In the genomic region with DNA sequence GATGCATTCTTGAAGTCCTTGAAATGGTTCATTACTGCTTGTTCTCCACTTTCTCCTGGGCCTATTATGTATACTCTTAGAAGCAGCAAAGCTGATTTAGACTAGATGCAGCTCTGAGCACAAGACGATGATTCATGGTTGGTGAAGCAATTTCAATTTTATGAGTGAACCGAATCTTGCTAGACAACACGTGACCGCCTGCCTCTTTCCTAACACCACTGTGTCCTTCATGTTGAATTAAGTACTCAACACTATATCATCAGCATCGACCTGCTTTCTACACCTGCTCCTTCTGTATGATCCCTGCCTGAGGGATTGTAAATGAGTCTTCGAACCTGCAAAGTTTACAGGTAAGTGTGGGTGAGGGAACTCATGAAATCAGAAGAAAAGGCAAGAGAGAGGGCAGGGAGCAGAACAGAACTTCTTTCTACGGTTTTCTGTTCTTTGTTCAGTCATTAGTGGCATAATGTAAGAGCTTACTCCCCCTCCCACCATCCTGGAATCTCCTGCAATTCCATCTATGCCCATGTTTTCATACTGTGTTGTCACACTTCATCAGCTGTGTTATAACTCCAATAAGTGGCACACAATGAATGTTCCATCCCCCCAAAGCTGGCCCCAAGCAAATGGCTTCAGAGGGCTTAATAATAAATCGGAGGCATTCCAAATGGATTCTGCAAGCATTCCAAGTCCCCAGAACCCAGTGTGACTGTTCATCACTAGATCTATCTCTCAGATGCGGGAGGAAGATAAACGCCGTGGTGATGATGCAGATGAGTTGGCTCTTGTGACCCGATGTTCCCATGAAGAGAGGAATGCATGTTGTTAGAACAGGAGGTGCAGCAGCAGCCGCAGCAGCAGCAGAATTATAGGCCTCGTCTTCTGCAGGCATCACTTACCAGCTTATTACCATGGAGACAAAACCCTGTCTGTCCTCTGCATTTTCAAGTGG, we compare ENCODE assay signal across 8 mouse cellular contexts.
DNase-seq lines count a peak whose midpoint lies in the region; ATAC-seq lines count a peak whose summit lies in the region.

No protein-coding gene starts in this region.

- ATAC-seq in forebrain, embryonic 11.5 days (replicated peaks; ENCODE audit: low FRiP score): no peak
- ATAC-seq in intestine, embryonic 16.5 days: peak; percentile 49

- 0 out of 2 replicates have a peak, but pooled peaks cover 2% of the 10 kb centered on the region for H3K4me1 ChIP-seq in forebrain, embryonic 11.5 days (replicated peaks; ENCODE audit: control insufficient read depth, insufficient read depth, low read length)
- H3K4me1 ChIP-seq in forebrain, embryonic 10.5 days: peaks cover 21% of the 10 kb centered on the region
- H3K4me1 ChIP-seq in intestine, embryonic 16.5 days (ENCODE audit: control insufficient read depth, insufficient read depth, low read length): peaks cover 11% of the 10 kb centered on the region

- no peaks in the 10 kb centered on the region for H3K9me3 ChIP-seq in forebrain, embryonic 11.5 days (ENCODE audit: control insufficient read depth, low read length)
- no peaks in the 10 kb centered on the region for H3K9me3 ChIP-seq in forebrain, embryonic 10.5 days
- H3K9me3 ChIP-seq in intestine, embryonic 16.5 days (ENCODE audit: control insufficient read depth, low read length): no peaks in the 10 kb centered on the region

- H3K27me3 ChIP-seq in forebrain, embryonic 11.5 days (ENCODE audit: control insufficient read depth, insufficient read depth, low read length): no peaks in the 10 kb centered on the region
- H3K27me3 ChIP-seq in forebrain, embryonic 10.5 days (ENCODE audit: poor library complexity, severe bottlenecking): no peaks in the 10 kb centered on the region
- no peaks in the 10 kb centered on the region for H3K27me3 ChIP-seq in intestine, embryonic 16.5 days (replicated peaks; ENCODE audit: control insufficient read depth, insufficient read depth, low read length)

- no peak overlapping the region for H3K4me3 ChIP-seq in forebrain, embryonic 11.5 days (ENCODE audit: low read depth, low read length)
- H3K4me3 ChIP-seq in forebrain, embryonic 10.5 days: no peak overlapping the region
- H3K4me3 ChIP-seq in intestine, embryonic 16.5 days (ENCODE audit: low read length): no peak overlapping the region

- WGBS in forebrain, embryonic 11.5 days: 76% methylated on average over 14 of the region's 14 CpGs
- WGBS in forebrain, embryonic 10.5 days: 82% methylated on average over 14 of the region's 14 CpGs
- 59% methylated on average over 14 of the region's 14 CpGs for WGBS in intestine, embryonic 16.5 days

- DNase-seq in forebrain, embryonic 11.5 days (ENCODE audit: low spot score): peak; percentile 41
- DNase-seq in forebrain, embryonic 10.5 days (ENCODE audit: extremely low spot score, low spot score): no peak
- DNase-seq in thymus, postnatal 25 days: peak; percentile 8
- DNase-seq in thymus, postnatal 0 days (ENCODE audit: low spot score): no peak
- peak; percentile 51 for DNase-seq in retina, postnatal 1 day
- DNase-seq in layer of hippocampus, adult 11-12 months (ENCODE audit: low spot score): no peak
- no peak for DNase-seq in heart, adult 11 months

- no peak overlapping the region for H3K9ac ChIP-seq in forebrain, embryonic 11.5 days (ENCODE audit: low read length)
- H3K9ac ChIP-seq in intestine, embryonic 16.5 days (ENCODE audit: low read depth, low read length): no peak overlapping the region

- H3K36me3 ChIP-seq in forebrain, embryonic 11.5 days (ENCODE audit: control insufficient read depth, insufficient read depth, low read length): no peaks in the 10 kb centered on the region
- H3K36me3 ChIP-seq in forebrain, embryonic 10.5 days (replicated peaks): no peaks in the 10 kb centered on the region
- H3K36me3 ChIP-seq in intestine, embryonic 16.5 days (ENCODE audit: control insufficient read depth, insufficient read depth, low read length): no peaks in the 10 kb centered on the region

- no peak overlapping the region for H3K27ac ChIP-seq in forebrain, embryonic 11.5 days (ENCODE audit: low read depth, low read length)
- H3K27ac ChIP-seq in forebrain, embryonic 10.5 days: no peak overlapping the region
- H3K27ac ChIP-seq in intestine, embryonic 16.5 days (ENCODE audit: low read length): no peak overlapping the region

- no peak overlapping the region for H3K4me2 ChIP-seq in forebrain, embryonic 11.5 days (ENCODE audit: low read depth, low read length, severe bottlenecking)
- H3K4me2 ChIP-seq in intestine, embryonic 16.5 days (ENCODE audit: low read depth, low read length): no peak overlapping the region

Comparison
In these comparisons a context has a peak if more than half of its experiments do, and no peak if none do; other contexts are left out.
1. DNase-seq: peak in forebrain, embryonic 11.5 days (single experiment), thymus, postnatal 25 days (single experiment) and retina, postnatal 1 day (single experiment); none in forebrain, embryonic 10.5 days (single experiment), thymus, postnatal 0 days (single experiment), layer of hippocampus, adult 11-12 months (single experiment) and heart, adult 11 months (single experiment).